Mouse (Mus musculus): ENCODE data around the gene Lag3.

GRCm38 (mm10) chr6:124879390-124879789, 32.1 kb downstream of the Lag3 start:
- TF ChIP-seq POLR2A (IDR thresholded peaks at IDR 0.05; ENCODE audit: low read depth, low read length), result no peak
- TF ChIP-seq NRF1 (IDR thresholded peaks at IDR 0.05; ENCODE audit: low read depth, low read length), result no peak
- TF ChIP-seq KAT2A (IDR thresholded peaks at IDR 0.05; ENCODE audit: insufficient replicate concordance, low read length), result no peak
